Mouse (Mus musculus): Measurements from ENCODE around the gene Gm49661.
A peak's percentile ranks its signal among the peaks of the same experiment; 100 is the strongest.

Gene Gm49661

GRCm38 (mm10) chr8:84934860-84935259 is 34.4 kb downstream of the Gm49661 start:
- DNase-seq (ENCODE audit: low spot score in 2 of 2): no peak

- DNase-seq (ENCODE audit: low spot score in 2 of 2): no peak
These were observed 35.3 kb downstream of the Gm49661 start for GRCm38 (mm10) chr8:84933767-84934559.

- DNase-seq (ENCODE audit: low spot score in 2 of 2): no peak
These were observed 38.7 kb downstream of the Gm49661 start for GRCm38 (mm10) chr8:84930582-84930981.

DNA sequence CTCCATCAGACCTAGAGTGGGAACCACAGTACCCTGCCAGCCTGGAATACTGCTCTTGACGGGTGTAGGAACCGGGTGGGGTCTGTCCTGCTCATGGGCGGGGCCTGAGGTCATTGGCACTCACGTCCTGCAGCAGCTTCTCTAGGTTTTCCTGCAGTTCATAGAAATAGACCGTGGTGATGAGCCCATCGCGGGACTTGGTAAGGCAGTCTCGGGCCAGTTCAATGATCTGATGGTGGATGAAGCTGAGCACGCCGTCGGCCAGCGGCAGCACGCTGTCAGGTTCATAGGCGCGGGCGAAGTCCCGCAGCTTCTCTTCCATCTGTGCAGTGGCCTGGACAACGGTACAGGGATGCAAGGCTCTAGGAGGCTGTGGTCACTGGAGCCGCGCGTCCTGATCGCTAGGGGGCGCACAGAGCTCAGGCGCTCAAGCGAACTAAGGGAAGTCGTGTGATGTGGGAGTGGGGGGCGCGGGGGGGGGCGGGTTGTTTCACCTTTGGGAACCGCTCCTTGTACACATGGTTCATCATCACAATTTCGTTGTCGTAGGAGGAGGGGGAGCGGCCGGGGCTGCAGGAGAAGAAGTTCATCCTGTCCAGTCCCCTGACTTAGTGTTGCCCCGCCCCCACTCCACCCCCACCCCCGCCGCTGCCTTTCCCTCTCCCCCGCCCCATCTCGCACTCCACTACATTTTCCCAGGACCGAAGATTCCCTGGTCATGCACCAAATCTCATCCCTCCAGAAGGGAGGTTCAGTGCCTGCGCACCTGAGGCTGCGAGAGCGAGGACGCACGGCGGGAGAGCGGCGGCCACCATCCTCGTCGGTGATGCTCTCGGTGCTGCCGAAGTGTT is 40.6 kb downstream of the Gm49661 start:
- peak in 1 of 2 experiments; percentile 57 for DNase-seq (ENCODE audit: low spot score in 2 of 2)

DNA sequence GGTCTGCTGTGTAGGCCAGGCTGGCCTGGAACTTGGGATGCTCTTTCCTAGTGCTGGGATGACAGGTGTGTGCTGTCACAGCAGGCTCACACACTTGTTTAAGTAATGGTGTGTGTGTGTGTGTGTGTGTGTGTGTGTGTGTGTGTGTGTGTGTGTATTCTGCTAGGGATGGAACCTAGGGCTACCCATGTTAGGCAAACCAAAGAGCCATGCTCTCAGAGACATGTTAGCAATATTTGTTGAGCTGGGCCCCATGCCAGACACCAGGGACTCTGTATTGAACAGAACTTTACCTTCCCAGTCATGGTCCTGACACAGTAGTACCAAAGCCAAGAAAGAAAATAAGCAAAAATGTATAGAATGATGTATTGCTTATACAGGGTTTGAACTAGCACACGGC is 41.7 kb downstream of the Gm49661 start:
- DNase-seq (ENCODE audit: low spot score in 2 of 2): no peak

DNA sequence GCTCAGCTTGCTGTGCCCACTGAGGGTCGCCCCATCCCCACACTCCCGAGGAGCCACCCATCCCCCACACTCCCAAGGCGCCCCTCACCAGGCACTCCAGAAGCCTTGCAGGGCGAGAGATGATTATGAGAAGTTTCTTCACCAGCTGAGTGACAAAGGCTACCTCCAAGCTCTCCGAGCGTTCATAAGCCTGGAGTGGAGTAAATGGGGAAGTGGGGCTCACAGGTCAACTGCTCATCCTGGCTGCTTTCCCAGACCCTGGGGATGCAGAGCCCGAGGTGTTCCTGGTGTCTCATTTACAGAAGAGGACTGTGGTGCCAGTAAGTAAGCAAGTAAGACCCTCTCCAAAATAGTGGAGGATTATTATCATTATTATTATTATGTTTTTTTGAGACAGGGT is 43.7 kb downstream of the Gm49661 start:
- DNase-seq (ENCODE audit: low spot score in 2 of 2): no peak

GRCm38 (mm10) chr8:84921596-84921995 is 47.6 kb downstream of the Gm49661 start:
- no peak for DNase-seq (ENCODE audit: low spot score in 2 of 2)

- DNase-seq (ENCODE audit: low spot score in 2 of 2): no peak
These were observed 50.6 kb downstream of the Gm49661 start for GRCm38 (mm10) chr8:84918646-84919045.

GRCm38 (mm10) chr8:84917781-84918180 is 51.5 kb downstream of the Gm49661 start:
- no peak for DNase-seq (ENCODE audit: low spot score in 2 of 2)

Data from urinary bladder, adult 18-20 months (tissue).